Mouse (Mus musculus): ENCODE results near the gene Cabp1. TPM values are rescaled to one million over a fixed set of nuclear protein-coding genes. Genes with fewer than 3 reads are reported as not detected.
A peak's percentile ranks its signal among the peaks of the same experiment; 100 is the strongest.

Gene Cabp1
- polyA plus RNA-seq, 1 experiment from 2014 or later, result 2.4 TPM

GRCm38 (mm10) chr5:115215273-115216185 is 21.3 kb upstream of the Cabp1 start:
- Histone ChIP-seq H3K4me2 (ENCODE audit: low read depth, low read length) (peak overlapping the region; percentile 72), H3K9ac (replicated peaks; ENCODE audit: low read length) (peak overlapping the region; percentile 69), H3K4me1 (ENCODE audit: control insufficient read depth, insufficient read depth, low read length) (peaks cover 4% of the 10 kb centered on the region; the same call in 1 of the 2 replicates), H3K4me3 (ENCODE audit: low read depth, low read length) (peak overlapping the region; percentile 42), H3K27ac (replicated peaks; ENCODE audit: low read depth, low read length) (no peak overlapping the region), H3K27me3 (ENCODE audit: control insufficient read depth, insufficient read depth, low read length) (no peaks in the 10 kb centered on the region), H3K9me3 (replicated peaks; ENCODE audit: control insufficient read depth, low read length) (no peaks in the 10 kb centered on the region), H3K36me3 (replicated peaks; ENCODE audit: control insufficient read depth, insufficient read depth, low read depth, low read length) (no peaks in the 10 kb centered on the region)
- no peak for DNase-seq (ENCODE audit: low spot score)
- WGBS, result 12% methylated on average over 27 of the region's 27 CpGs
- peak; percentile 41 for ATAC-seq (replicated peaks; ENCODE audit: insufficient number of reproducible peaks, low FRiP score, low TSS enrichment, low read depth)

- H3K9ac ChIP-seq (replicated peaks; ENCODE audit: low read length), result peak overlapping the region; percentile 69
- H3K4me3 ChIP-seq (ENCODE audit: low read depth, low read length), result peak overlapping the region; percentile 42
- H3K27ac ChIP-seq (replicated peaks; ENCODE audit: low read depth, low read length), result no peak overlapping the region
- peaks cover 4% of the 10 kb centered on the region; the same call in 1 of the 2 replicates for H3K4me1 ChIP-seq (ENCODE audit: control insufficient read depth, insufficient read depth, low read length)
- no peak for ATAC-seq (replicated peaks; ENCODE audit: insufficient number of reproducible peaks, low FRiP score, low TSS enrichment, low read depth)
- peak overlapping the region; percentile 72 for H3K4me2 ChIP-seq (ENCODE audit: low read depth, low read length)
- peak; percentile 68 for DNase-seq (ENCODE audit: low spot score)
- H3K9me3 ChIP-seq (replicated peaks; ENCODE audit: control insufficient read depth, low read length), result no peaks in the 10 kb centered on the region
- WGBS, result 0% methylated on average over 17 of the region's 17 CpGs
- no peaks in the 10 kb centered on the region for H3K36me3 ChIP-seq (replicated peaks; ENCODE audit: control insufficient read depth, insufficient read depth, low read depth, low read length)
- H3K27me3 ChIP-seq (ENCODE audit: control insufficient read depth, insufficient read depth, low read length), result no peaks in the 10 kb centered on the region
These were observed 20.7 kb upstream of the Cabp1 start for GRCm38 (mm10) chr5:115214864-115215263.

GRCm38 (mm10) chr5:115212861-115213260 is 18.7 kb upstream of the Cabp1 start:
- DNase-seq (ENCODE audit: low spot score), result no peak
- H3K4me3 ChIP-seq (ENCODE audit: low read depth, low read length), result no peak overlapping the region
- no peak for ATAC-seq (replicated peaks; ENCODE audit: insufficient number of reproducible peaks, low FRiP score, low TSS enrichment, low read depth)
- H3K36me3 ChIP-seq (replicated peaks; ENCODE audit: control insufficient read depth, insufficient read depth, low read depth, low read length), result no peaks in the 10 kb centered on the region
- no peak overlapping the region for H3K9ac ChIP-seq (replicated peaks; ENCODE audit: low read length)
- H3K27ac ChIP-seq (replicated peaks; ENCODE audit: low read depth, low read length), result no peak overlapping the region
- WGBS, result 70% methylated on average over 4 of the region's 4 CpGs
- H3K4me2 ChIP-seq (ENCODE audit: low read depth, low read length), result no peak overlapping the region
- peaks cover 4% of the 10 kb centered on the region; the same call in 1 of the 2 replicates for H3K4me1 ChIP-seq (ENCODE audit: control insufficient read depth, insufficient read depth, low read length)
- no peaks in the 10 kb centered on the region for H3K27me3 ChIP-seq (ENCODE audit: control insufficient read depth, insufficient read depth, low read length)
- H3K9me3 ChIP-seq (replicated peaks; ENCODE audit: control insufficient read depth, low read length), result no peaks in the 10 kb centered on the region

- no peak for ATAC-seq (replicated peaks; ENCODE audit: insufficient number of reproducible peaks, low FRiP score, low TSS enrichment, low read depth)
- 75% methylated on average over 9 of the region's 9 CpGs for WGBS
These were observed 18.3 kb upstream of the Cabp1 start for GRCm38 (mm10) chr5:115212451-115212850.

GRCm38 (mm10) chr5:115210380-115210779 is 16.2 kb upstream of the Cabp1 start:
- no peaks in the 10 kb centered on the region for H3K36me3 ChIP-seq (replicated peaks; ENCODE audit: control insufficient read depth, insufficient read depth, low read depth, low read length)
- WGBS, result 9% methylated on average over 1 of the region's 1 CpGs
- no peak overlapping the region for H3K4me3 ChIP-seq (ENCODE audit: low read depth, low read length)
- H3K4me2 ChIP-seq (ENCODE audit: low read depth, low read length), result no peak overlapping the region
- H3K27ac ChIP-seq (replicated peaks; ENCODE audit: low read depth, low read length), result no peak overlapping the region
- no peaks in the 10 kb centered on the region for H3K27me3 ChIP-seq (ENCODE audit: control insufficient read depth, insufficient read depth, low read length)
- no peak overlapping the region for H3K9ac ChIP-seq (replicated peaks; ENCODE audit: low read length)
- H3K4me1 ChIP-seq (ENCODE audit: control insufficient read depth, insufficient read depth, low read length), result peaks cover 2% of the 10 kb centered on the region; the same call in 1 of the 2 replicates
- no peaks in the 10 kb centered on the region for H3K9me3 ChIP-seq (replicated peaks; ENCODE audit: control insufficient read depth, low read length)
- DNase-seq (ENCODE audit: low spot score) (peak; percentile 55), ATAC-seq (replicated peaks; ENCODE audit: insufficient number of reproducible peaks, low FRiP score, low TSS enrichment, low read depth) (no peak)

More at GRCm38 (mm10) chr5:115212451-115212850, 18.3 kb upstream of the Cabp1 start:
- no peak overlapping the region for H3K4me2 ChIP-seq (ENCODE audit: low read depth, low read length)
- H3K9me3 ChIP-seq (replicated peaks; ENCODE audit: control insufficient read depth, low read length), result no peaks in the 10 kb centered on the region
- no peak overlapping the region for H3K27ac ChIP-seq (replicated peaks; ENCODE audit: low read depth, low read length)
- H3K27me3 ChIP-seq (ENCODE audit: control insufficient read depth, insufficient read depth, low read length), result no peaks in the 10 kb centered on the region
- no peak for DNase-seq (ENCODE audit: low spot score)
- H3K4me1 ChIP-seq (ENCODE audit: control insufficient read depth, insufficient read depth, low read length), result peaks cover 4% of the 10 kb centered on the region; the same call in 1 of the 2 replicates
- H3K9ac ChIP-seq (replicated peaks; ENCODE audit: low read length), result no peak overlapping the region
- H3K36me3 ChIP-seq (replicated peaks; ENCODE audit: control insufficient read depth, insufficient read depth, low read depth, low read length), result no peaks in the 10 kb centered on the region
- no peak overlapping the region for H3K4me3 ChIP-seq (ENCODE audit: low read depth, low read length)

GRCm38 (mm10) chr5:115208601-115209000 is 14.4 kb upstream of the Cabp1 start:
- H3K4me3 ChIP-seq (ENCODE audit: low read depth, low read length), result no peak overlapping the region
- ATAC-seq (replicated peaks; ENCODE audit: insufficient number of reproducible peaks, low FRiP score, low TSS enrichment, low read depth) (no peak), DNase-seq (ENCODE audit: low spot score) (no peak)
- no peak overlapping the region for H3K9ac ChIP-seq (replicated peaks; ENCODE audit: low read length)
- WGBS, result 56% methylated on average over 5 of the region's 5 CpGs
- H3K4me2 ChIP-seq (ENCODE audit: low read depth, low read length), result no peak overlapping the region
- H3K27me3 ChIP-seq (ENCODE audit: control insufficient read depth, insufficient read depth, low read length), result no peaks in the 10 kb centered on the region
- H3K27ac ChIP-seq (replicated peaks; ENCODE audit: low read depth, low read length), result no peak overlapping the region
- H3K4me1 ChIP-seq (ENCODE audit: control insufficient read depth, insufficient read depth, low read length), result peaks cover 3% of the 10 kb centered on the region; the same call in 1 of the 2 replicates
- no peaks in the 10 kb centered on the region for H3K9me3 ChIP-seq (replicated peaks; ENCODE audit: control insufficient read depth, low read length)
- no peaks in the 10 kb centered on the region for H3K36me3 ChIP-seq (replicated peaks; ENCODE audit: control insufficient read depth, insufficient read depth, low read depth, low read length)

- H3K9ac ChIP-seq (replicated peaks; ENCODE audit: low read length), result no peak overlapping the region
- WGBS, result 16% methylated on average over 9 of the region's 16 CpGs
- no peak overlapping the region for H3K4me3 ChIP-seq (ENCODE audit: low read depth, low read length)
- H3K36me3 ChIP-seq (replicated peaks; ENCODE audit: control insufficient read depth, insufficient read depth, low read depth, low read length), result no peaks in the 10 kb centered on the region
- H3K9me3 ChIP-seq (replicated peaks; ENCODE audit: control insufficient read depth, low read length), result no peaks in the 10 kb centered on the region
- H3K27me3 ChIP-seq (ENCODE audit: control insufficient read depth, insufficient read depth, low read length), result no peaks in the 10 kb centered on the region
- no peak overlapping the region for H3K4me2 ChIP-seq (ENCODE audit: low read depth, low read length)
- H3K4me1 ChIP-seq (ENCODE audit: control insufficient read depth, insufficient read depth, low read length), result peaks cover 3% of the 10 kb centered on the region; the same call in 1 of the 2 replicates
- ATAC-seq (replicated peaks; ENCODE audit: insufficient number of reproducible peaks, low FRiP score, low TSS enrichment, low read depth) (no peak), DNase-seq (ENCODE audit: low spot score) (no peak)
- H3K27ac ChIP-seq (replicated peaks; ENCODE audit: low read depth, low read length), result no peak overlapping the region
These were observed 13.7 kb upstream of the Cabp1 start for GRCm38 (mm10) chr5:115207892-115208291.

GRCm38 (mm10) chr5:115207244-115207643 is 13.1 kb upstream of the Cabp1 start:
- DNase-seq (ENCODE audit: low spot score) (no peak), ATAC-seq (replicated peaks; ENCODE audit: insufficient number of reproducible peaks, low FRiP score, low TSS enrichment, low read depth) (no peak)
- peaks cover 3% of the 10 kb centered on the region; the same call in 1 of the 2 replicates for H3K4me1 ChIP-seq (ENCODE audit: control insufficient read depth, insufficient read depth, low read length)
- H3K9me3 ChIP-seq (replicated peaks; ENCODE audit: control insufficient read depth, low read length), result no peaks in the 10 kb centered on the region
- no peak overlapping the region for H3K9ac ChIP-seq (replicated peaks; ENCODE audit: low read length)
- H3K27me3 ChIP-seq (ENCODE audit: control insufficient read depth, insufficient read depth, low read length), result no peaks in the 10 kb centered on the region
- H3K27ac ChIP-seq (replicated peaks; ENCODE audit: low read depth, low read length), result no peak overlapping the region
- WGBS, result 64% methylated on average over 5 of the region's 5 CpGs
- H3K4me3 ChIP-seq (ENCODE audit: low read depth, low read length), result no peak overlapping the region
- H3K4me2 ChIP-seq (ENCODE audit: low read depth, low read length), result no peak overlapping the region
- H3K36me3 ChIP-seq (replicated peaks; ENCODE audit: control insufficient read depth, insufficient read depth, low read depth, low read length), result no peaks in the 10 kb centered on the region

Measured in embryonic facial prominence, embryonic 11.5 days (tissue).